Mouse (Mus musculus): ENCODE results near the gene Atg5. TPM values are rescaled to one million over a fixed set of nuclear protein-coding genes. Genes with fewer than 3 reads are reported as not detected.

The Atg5 gene
- polyA plus RNA-seq (2012; fragmentation: generic; extraction: Trizol), result 10 to 100 TPM in 1 of 2 experiments, 1 to 10 TPM in 1; 2.3 to 10.2 TPM

DNA sequence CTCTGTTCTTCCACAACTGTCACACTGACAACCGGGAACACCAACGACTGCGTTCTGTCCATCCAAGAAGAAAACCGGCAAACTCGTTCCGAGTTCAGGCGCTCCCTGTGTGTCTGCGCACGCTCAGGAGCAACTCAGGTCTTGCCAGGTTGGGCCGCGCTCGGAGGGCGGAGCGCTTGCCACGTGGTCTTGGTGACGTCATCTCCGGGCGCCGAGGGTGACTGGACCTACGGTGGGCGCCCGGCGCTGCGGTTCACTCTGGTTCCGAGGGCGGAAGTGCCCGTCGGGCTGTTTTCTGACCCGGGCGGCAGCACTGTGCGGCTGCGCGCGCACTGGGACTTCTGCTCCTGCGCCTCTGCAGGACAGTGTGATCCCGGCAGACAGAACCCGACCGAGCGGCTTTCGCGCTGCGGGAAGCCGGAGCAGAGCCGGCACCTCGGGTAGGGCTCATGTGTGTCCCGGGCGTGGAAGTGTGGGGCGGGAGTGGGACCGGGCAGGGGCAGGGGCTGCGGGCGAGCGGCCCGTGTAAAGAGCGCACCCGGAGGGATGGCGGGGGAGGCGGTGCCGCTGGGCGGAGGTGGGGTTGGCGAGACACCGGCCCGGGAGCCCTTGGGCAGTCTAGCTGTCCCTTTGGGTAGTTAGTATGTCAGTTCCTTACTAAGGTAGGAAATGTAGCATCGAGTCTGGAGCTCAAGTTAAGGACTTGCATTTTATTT, at the start of gene Atg5:
Atg5 (plus strand) TSS at position 214 of the 716 bp plus-strand sequence.

Other genes with a start within 250 kb of the Atg5 start
- gene Crybg1, start 119.5 kb upstream of the Atg5 start, polyA plus RNA-seq (2012; fragmentation: generic; extraction: Trizol), result under 1 TPM; 0.01 to 0.31 TPM